Mouse (Mus musculus): ENCODE results near the gene Lrba. TPM values are rescaled to one million over a fixed set of nuclear protein-coding genes. Genes with fewer than 3 reads are reported as not detected.

Gene Lrba
- 6.4 and 7.7 TPM in 2 replicates for polyA plus RNA-seq (2015; fragmentation: Nextera tagmentation; extraction: Ambion mirVana)

GRCm38 (mm10) chr3:86224564-86225421 is at the start of gene Lrba:
Gene Lrba, plus strand, starts transcription at chr3:86224680.
- H3K4me3 ChIP-seq = peak within 1 kb of the TSS; percentile 91
- peak within 1 kb of the TSS; percentile 86 for H3K27ac ChIP-seq
- H3K9me3 ChIP-seq = no peaks in the 10 kb centered on the region
- ATAC-seq (ENCODE audit: low FRiP score, low read depth) = peak; percentile 86
- WGBS = under 1% methylated on average over 50 of the region's 55 CpGs
- H3K27me3 ChIP-seq = no peaks in the 10 kb centered on the region
- H3K4me1 ChIP-seq = peaks cover 5% of the 10 kb centered on the region; the same call in 1 of the 2 replicates
- H3K4me2 ChIP-seq (replicated peaks) = peak within 1 kb of the TSS; percentile 89
- 0 out of 2 replicates have a peak, but pooled peaks cover 4% of the 10 kb centered on the region for H3K36me3 ChIP-seq
- H3K9ac ChIP-seq = peak within 1 kb of the TSS; percentile 87

GRCm38 (mm10) chr3:86179714-86180113 is 44.8 kb upstream of the Lrba start:
- no peaks in the 10 kb centered on the region for H3K27me3 ChIP-seq
- no peak overlapping the region for H3K4me2 ChIP-seq (replicated peaks)
- ATAC-seq (ENCODE audit: low FRiP score, low read depth) = no peak
- H3K4me1 ChIP-seq = no peaks in the 10 kb centered on the region
- no peaks in the 10 kb centered on the region for H3K36me3 ChIP-seq
- H3K9me3 ChIP-seq = no peaks in the 10 kb centered on the region
- WGBS = 90% methylated on average over 7 of the region's 7 CpGs
- H3K4me3 ChIP-seq = no peak overlapping the region
- H3K27ac ChIP-seq = no peak overlapping the region
- H3K9ac ChIP-seq = no peak overlapping the region

- H3K4me2 ChIP-seq (replicated peaks) = no peak overlapping the region
- 37% methylated on average over 5 of the region's 5 CpGs for WGBS
- no peak for ATAC-seq (ENCODE audit: low FRiP score, low read depth)
Measured at GRCm38 (mm10) chr3:86181107-86181506, 43.4 kb upstream of the Lrba start.

GRCm38 (mm10) chr3:86184546-86184945 is 39.9 kb upstream of the Lrba start:
- Histone ChIP-seq H3K27me3 (no peaks in the 10 kb centered on the region), H3K4me1 (peaks cover 14% of the 10 kb centered on the region), H3K9me3 (no peaks in the 10 kb centered on the region), H3K27ac (no peak overlapping the region), H3K9ac (no peak overlapping the region), H3K4me2 (replicated peaks) (no peak overlapping the region), H3K36me3 (no peaks in the 10 kb centered on the region), H3K4me3 (no peak overlapping the region)
- WGBS = 92% methylated on average over 7 of the region's 7 CpGs
- ATAC-seq (ENCODE audit: low FRiP score, low read depth) = no peak

More at GRCm38 (mm10) chr3:86181107-86181506, 43.4 kb upstream of the Lrba start:
- H3K4me1 ChIP-seq = no peaks in the 10 kb centered on the region
- no peaks in the 10 kb centered on the region for H3K36me3 ChIP-seq
- H3K9me3 ChIP-seq = no peaks in the 10 kb centered on the region
- no peak overlapping the region for H3K4me3 ChIP-seq
- no peak overlapping the region; the same call in 1 of the 2 replicates for H3K9ac ChIP-seq
- no peaks in the 10 kb centered on the region for H3K27me3 ChIP-seq
- H3K27ac ChIP-seq = no peak overlapping the region

- Histone ChIP-seq H3K9me3 (no peaks in the 10 kb centered on the region), H3K36me3 (no peaks in the 10 kb centered on the region), H3K4me3 (no peak overlapping the region), H3K9ac (no peak overlapping the region), H3K27ac (peak overlapping the region; percentile 44; the same call in 1 of the 2 replicates), H3K27me3 (no peaks in the 10 kb centered on the region), H3K4me2 (replicated peaks) (peak overlapping the region; percentile 19; the same call in 1 of the 2 replicates), H3K4me1 (peaks cover 14% of the 10 kb centered on the region)
- WGBS = 9% methylated on average over 5 of the region's 5 CpGs
- ATAC-seq (ENCODE audit: low FRiP score, low read depth) = no peak
Measured at GRCm38 (mm10) chr3:86187736-86188389, 36.6 kb upstream of the Lrba start.

- Histone ChIP-seq H3K4me3 (no peak overlapping the region), H3K4me2 (replicated peaks) (0 out of 2 replicates have a peak overlapping the region, but pooled peaks have one; percentile 4), H3K4me1 (no peaks in the 10 kb centered on the region), H3K27ac (no peak overlapping the region), H3K9me3 (no peaks in the 10 kb centered on the region), H3K27me3 (no peaks in the 10 kb centered on the region), H3K36me3 (no peaks in the 10 kb centered on the region), H3K9ac (no peak overlapping the region)
- no peak for ATAC-seq (ENCODE audit: low FRiP score, low read depth)
- WGBS = 62% methylated on average over 15 of the region's 15 CpGs
Measured at GRCm38 (mm10) chr3:86195981-86196380, 28.5 kb upstream of the Lrba start.

GRCm38 (mm10) chr3:86196471-86196870 is 28.0 kb upstream of the Lrba start:
- H3K9me3 ChIP-seq = no peaks in the 10 kb centered on the region
- H3K27me3 ChIP-seq = no peaks in the 10 kb centered on the region
- ATAC-seq (ENCODE audit: low FRiP score, low read depth) = no peak
- H3K4me1 ChIP-seq = no peaks in the 10 kb centered on the region
- H3K4me3 ChIP-seq = no peak overlapping the region
- H3K36me3 ChIP-seq = no peaks in the 10 kb centered on the region
- H3K4me2 ChIP-seq (replicated peaks) = no peak overlapping the region
- no peak overlapping the region for H3K27ac ChIP-seq
- H3K9ac ChIP-seq = no peak overlapping the region
- WGBS = 60% methylated on average over 3 of the region's 3 CpGs

GRCm38 (mm10) chr3:86201645-86202175 is 22.8 kb upstream of the Lrba start:
- Histone ChIP-seq H3K4me3 (no peak overlapping the region), H3K9me3 (no peaks in the 10 kb centered on the region), H3K27me3 (no peaks in the 10 kb centered on the region), H3K27ac (no peak overlapping the region), H3K36me3 (no peaks in the 10 kb centered on the region), H3K4me1 (no peaks in the 10 kb centered on the region), H3K9ac (no peak overlapping the region), H3K4me2 (replicated peaks) (no peak overlapping the region)
- ATAC-seq (ENCODE audit: low FRiP score, low read depth) = no peak
- WGBS = 91% methylated on average over 1 of the region's 1 CpGs

GRCm38 (mm10) chr3:86202449-86202848 is 22.0 kb upstream of the Lrba start:
- Histone ChIP-seq H3K9ac (no peak overlapping the region), H3K27me3 (no peaks in the 10 kb centered on the region), H3K4me1 (no peaks in the 10 kb centered on the region), H3K36me3 (no peaks in the 10 kb centered on the region), H3K4me3 (no peak overlapping the region), H3K9me3 (no peaks in the 10 kb centered on the region), H3K27ac (no peak overlapping the region), H3K4me2 (replicated peaks) (no peak overlapping the region)
- ATAC-seq (ENCODE audit: low FRiP score, low read depth) = no peak
- 97% methylated on average over 3 of the region's 3 CpGs for WGBS

GRCm38 (mm10) chr3:86204608-86205358 is 19.7 kb upstream of the Lrba start:
- Histone ChIP-seq H3K9me3 (no peaks in the 10 kb centered on the region), H3K4me2 (replicated peaks) (no peak overlapping the region), H3K27ac (no peak overlapping the region), H3K36me3 (no peaks in the 10 kb centered on the region), H3K27me3 (no peaks in the 10 kb centered on the region), H3K4me1 (no peaks in the 10 kb centered on the region), H3K4me3 (no peak overlapping the region), H3K9ac (no peak overlapping the region)
- WGBS = 75% methylated on average over 6 of the region's 6 CpGs
- no peak for ATAC-seq (ENCODE audit: low FRiP score, low read depth)

GRCm38 (mm10) chr3:86206556-86206955 is 17.9 kb upstream of the Lrba start:
- Histone ChIP-seq H3K36me3 (no peaks in the 10 kb centered on the region), H3K27me3 (no peaks in the 10 kb centered on the region), H3K4me3 (no peak overlapping the region), H3K4me1 (no peaks in the 10 kb centered on the region), H3K9me3 (no peaks in the 10 kb centered on the region), H3K4me2 (replicated peaks) (no peak overlapping the region), H3K27ac (no peak overlapping the region), H3K9ac (no peak overlapping the region)
- ATAC-seq (ENCODE audit: low FRiP score, low read depth) = no peak
- WGBS = 84% methylated on average over 2 of the region's 2 CpGs
